Mouse (Mus musculus) cerebral cortex, adult 2 months (tissue): ENCODE measurements around the gene Fmnl3.

Source experiments
- WGBS: fragments of 180-500 bp; shearing (Covaris S2); methylation state at CpG from one replicate; pipeline ENCODE4 v1.1.7; 2018; 5-methylcytosine and 5-hydroxymethylcytosine counted together

The Fmnl3 gene

GRCm38 (mm10) chr15:99387976-99388375 lies 17.7 kb upstream of the Fmnl3 start:
- WGBS: 62% methylated on average over 4 of the region's 4 CpGs

GRCm38 (mm10) chr15:99386796-99387195 lies 16.5 kb upstream of the Fmnl3 start:
- WGBS: 87% methylated on average over 3 of the region's 3 CpGs

DNA sequence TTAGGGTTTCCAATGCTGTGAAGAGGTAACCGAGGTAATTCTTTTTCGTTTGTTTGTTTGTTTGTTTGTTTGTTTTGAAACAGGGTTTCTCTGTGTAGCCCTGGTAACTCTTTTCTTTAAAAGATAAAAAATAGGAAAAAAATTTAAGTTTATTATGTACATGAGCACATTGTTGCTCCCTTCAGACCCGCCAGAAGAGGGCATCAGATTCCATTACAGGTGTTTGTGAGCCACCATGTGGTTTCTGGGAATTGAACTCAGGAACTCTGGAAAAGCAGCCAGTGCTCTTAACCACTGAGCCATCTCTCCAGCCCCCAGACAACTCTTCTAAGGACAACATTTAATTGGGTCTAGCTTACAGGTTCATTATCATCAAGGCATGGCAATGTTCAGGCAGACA lies 15.8 kb upstream of the Fmnl3 start:
- 77% methylated on average over 3 of the region's 3 CpGs for WGBS

GRCm38 (mm10) chr15:99384071-99384470 lies 13.8 kb upstream of the Fmnl3 start:
- 60% methylated on average over 6 of the region's 6 CpGs for WGBS

GRCm38 (mm10) chr15:99376240-99376639 lies 6.0 kb upstream of the Fmnl3 start:
- 87% methylated on average over 5 of the region's 5 CpGs for WGBS

GRCm38 (mm10) chr15:99375581-99375980 lies 5.3 kb upstream of the Fmnl3 start:
- 84% methylated on average over 3 of the region's 3 CpGs for WGBS

DNA sequence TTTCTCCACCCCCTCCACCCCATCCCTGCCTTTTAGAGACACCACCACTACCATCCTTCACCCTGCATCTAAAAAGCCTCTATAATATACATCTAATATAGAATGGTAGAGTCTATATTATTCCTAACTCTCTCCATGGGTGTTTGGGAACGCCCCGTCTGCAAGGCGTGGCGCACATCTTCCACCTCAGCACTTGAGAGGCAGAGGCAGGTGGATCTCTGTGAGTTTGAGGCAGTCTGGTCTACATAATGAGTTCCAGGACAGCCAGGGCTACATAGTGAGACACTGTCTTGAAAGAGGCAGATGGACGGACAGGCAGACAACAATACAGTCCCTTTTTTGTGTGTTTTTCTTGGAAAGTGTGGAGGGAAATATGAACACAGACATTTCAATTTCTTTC lies 4.8 kb upstream of the Fmnl3 start:
- 92% methylated on average over 5 of the region's 5 CpGs for WGBS

- 90% methylated on average over 9 of the region's 9 CpGs for WGBS
Measured at GRCm38 (mm10) chr15:99372761-99373160, 2.5 kb upstream of the Fmnl3 start.

DNA sequence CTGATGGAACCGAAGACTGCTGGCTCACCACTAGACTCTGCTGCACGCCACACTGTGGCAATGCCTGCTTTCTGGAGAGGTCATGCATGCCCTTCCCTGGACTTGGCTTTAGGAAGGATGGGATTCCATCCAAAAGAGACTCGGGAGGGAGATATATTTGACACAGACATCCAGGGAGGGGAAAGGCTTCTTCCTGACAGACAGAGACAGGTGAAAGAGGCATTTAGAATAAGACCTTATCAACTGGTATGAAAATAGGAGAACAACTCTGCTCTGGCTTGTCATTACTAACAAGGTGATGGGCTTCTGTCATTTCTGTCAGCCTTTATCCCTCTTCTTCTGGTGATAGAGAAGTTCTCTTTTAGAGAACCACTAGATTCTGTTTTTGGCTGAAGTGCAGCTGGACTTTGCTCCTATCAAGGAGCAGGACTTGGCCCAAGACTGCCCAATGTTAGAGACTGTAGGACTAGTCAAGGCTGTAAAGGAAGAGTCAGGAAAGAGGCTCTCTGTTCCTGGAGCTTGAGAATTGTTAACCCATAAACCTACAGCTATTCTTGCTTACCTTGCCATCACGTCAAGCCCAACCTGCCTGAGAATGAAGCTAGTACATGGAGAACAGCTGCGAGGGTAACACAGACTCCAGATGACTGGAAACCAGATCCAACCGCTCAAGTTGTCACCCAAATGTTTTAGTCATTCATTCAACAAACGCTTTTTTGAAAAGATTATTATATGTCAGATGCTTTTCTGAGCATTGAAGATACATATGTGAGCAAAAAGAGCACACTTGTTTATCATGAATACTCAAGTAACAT lies 1.5 kb upstream of the Fmnl3 start:
- WGBS: 92% methylated on average over 7 of the region's 7 CpGs

- 3% methylated on average over 37 of the region's 39 CpGs for WGBS
Measured at GRCm38 (mm10) chr15:99369391-99370171, 701 bp downstream of the Fmnl3 start.

- 55% methylated on average over 4 of the region's 4 CpGs for WGBS
Measured at GRCm38 (mm10) chr15:99368583-99369266, 1.6 kb downstream of the Fmnl3 start.

- WGBS: 72% methylated on average over 8 of the region's 8 CpGs
Measured at GRCm38 (mm10) chr15:99364921-99365320, 5.4 kb downstream of the Fmnl3 start.

DNA sequence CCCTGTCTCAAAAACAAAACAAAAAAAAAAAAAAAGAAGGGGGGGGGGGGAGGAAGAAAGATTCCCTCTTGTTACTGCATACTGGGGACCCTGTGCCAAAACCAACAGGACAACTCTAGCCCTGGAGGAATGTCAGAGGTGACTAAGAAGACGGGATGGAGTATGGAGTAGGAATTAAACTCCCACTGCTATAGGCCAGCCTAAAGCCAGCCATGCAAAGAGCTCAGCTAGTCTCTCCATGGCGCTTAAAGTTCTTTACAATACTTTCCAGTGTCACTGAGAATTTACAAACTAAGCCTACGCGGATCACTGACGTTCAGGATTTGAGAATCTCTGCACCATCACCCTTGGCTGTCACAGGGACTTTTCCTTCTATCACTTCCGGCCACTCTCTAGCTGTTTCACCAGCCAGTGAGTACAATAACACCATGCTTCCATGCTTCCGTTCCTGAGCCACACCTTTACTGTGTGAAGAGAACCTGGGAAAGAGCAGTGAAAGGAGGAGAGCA lies 6.2 kb downstream of the Fmnl3 start:
- 75% methylated on average over 7 of the region's 7 CpGs for WGBS

DNA sequence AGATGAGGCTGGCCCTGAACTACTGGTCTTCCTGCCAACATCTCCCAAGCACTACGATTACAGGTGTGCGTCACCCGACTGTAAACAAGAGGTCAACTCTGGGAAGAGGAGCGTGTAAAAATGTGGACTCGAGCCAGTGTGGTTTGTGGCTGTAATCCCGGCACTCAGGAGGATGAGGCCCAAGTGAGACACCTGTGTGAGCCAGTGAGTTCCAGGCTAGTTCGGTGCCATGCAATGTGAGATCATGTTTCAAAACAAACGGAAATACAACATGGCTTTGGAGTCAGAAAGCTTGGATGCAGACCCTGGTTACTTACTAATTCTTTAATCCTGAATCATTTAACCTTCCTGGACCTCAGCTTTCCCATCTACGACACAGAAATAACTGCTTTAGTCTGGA lies 11.3 kb downstream of the Fmnl3 start:
- whole genome bisulfite sequencing: 88% methylated on average over 9 of the region's 9 CpGs

DNA sequence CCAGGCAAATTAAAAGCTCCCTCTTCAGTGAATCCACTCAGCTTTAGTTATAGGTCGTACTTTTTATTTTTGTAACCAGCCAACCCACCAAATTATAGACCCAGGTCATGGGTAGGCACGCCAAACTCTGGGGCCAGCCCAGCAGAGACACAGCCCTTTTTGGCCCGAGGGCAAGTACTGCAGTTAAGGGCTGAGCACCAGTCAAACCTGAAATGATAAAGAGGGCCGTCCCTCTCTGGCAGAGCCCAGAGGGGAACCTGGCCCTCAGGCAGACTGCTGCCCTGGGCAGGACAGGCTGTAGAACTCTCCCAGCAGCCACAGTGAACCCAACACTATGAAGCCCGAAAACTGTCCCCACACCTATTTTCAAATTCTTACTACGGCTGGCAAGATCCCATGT lies 13.8 kb downstream of the Fmnl3 start:
- 71% methylated on average over 6 of the region's 6 CpGs for WGBS

DNA sequence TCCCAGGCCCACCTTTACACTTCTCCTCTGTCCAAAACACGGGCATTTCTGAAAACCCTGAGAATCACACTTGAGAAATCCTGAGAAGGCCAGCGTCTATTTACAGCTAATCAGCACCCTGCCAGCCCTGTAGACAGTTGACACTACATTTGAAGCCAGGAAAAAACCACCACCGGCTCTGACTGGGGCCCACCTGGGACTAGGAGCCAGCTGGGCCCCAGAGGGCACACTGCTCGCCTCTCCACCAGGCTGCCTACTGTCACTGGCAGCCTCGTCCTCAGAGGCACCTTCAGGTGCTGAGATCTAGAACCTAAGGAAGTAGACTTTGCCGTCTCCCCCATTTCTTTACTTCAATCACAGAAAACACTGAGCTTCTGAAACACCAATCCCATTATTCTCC lies 14.6 kb downstream of the Fmnl3 start:
- WGBS: 75% methylated on average over 6 of the region's 6 CpGs

- 93% methylated on average over 5 of the region's 5 CpGs for WGBS
Measured at GRCm38 (mm10) chr15:99352306-99352705, 18.0 kb downstream of the Fmnl3 start.

GRCm38 (mm10) chr15:99351610-99352009 lies 18.7 kb downstream of the Fmnl3 start:
- 76% methylated on average over 6 of the region's 6 CpGs for WGBS

DNA sequence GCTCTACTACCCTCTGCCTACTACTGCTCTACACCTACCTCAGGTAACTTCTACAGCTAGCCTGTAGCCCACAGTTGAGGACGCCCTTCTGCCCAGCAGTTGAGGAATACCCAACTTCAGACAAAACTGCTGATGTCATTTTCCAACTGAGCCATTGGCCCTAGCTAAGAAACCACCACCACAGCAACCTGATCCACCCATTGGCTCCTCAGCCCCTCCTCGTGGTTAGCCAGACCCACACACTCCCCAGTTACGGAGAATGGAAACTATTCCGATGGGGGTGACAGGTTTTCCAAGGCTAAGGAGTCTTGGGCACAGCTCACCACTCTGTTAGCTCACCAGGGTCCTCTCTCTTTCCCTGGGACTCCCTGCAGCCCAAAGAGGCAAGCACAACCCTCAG lies 25.3 kb downstream of the Fmnl3 start:
- WGBS: 88% methylated on average over 4 of the region's 4 CpGs

GRCm38 (mm10) chr15:99344148-99344870 lies 26.0 kb downstream of the Fmnl3 start:
- 60% methylated on average over 8 of the region's 8 CpGs for WGBS

DNA sequence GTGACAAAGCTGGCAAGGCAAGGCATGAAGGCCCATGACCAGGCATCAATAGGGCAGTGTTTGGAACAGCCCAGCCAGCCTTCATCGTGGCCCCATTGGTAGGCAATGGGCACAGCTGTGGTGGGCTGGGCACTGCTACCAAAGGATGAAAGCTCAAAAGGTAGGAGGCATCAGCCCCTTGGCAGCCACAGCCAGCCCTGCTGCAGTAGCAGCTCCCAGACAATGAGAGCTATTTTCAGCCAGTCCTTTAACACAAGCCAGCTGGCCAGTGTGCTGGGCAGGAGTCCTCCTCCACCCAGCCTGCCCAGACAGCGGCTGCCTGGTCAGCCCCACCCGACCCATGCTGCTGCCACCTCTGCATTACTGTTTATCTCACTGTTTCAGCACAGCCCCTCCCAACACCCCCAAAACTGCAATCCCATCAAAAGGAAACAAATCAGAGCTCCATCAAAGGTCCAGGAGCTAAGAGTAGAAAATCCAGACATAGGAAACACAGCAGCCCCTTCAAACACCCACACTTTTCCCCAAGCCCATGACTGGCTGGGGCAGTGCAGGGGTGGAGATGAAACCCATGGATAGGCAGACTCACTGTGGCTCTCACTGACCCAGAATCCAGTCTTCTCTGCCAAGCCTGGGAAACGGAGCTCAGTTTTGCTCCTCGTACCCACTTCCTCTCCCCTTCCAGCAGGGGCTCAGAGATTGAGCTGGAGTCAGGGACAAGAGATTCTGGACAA lies 26.7 kb downstream of the Fmnl3 start:
- 15% methylated on average over 5 of the region's 5 CpGs for WGBS
